8 mouse cellular contexts compared by ENCODE assay signal in genomic region chr12:65075085-65075732, GRCm38 (mm10). TPM values are rescaled to one million over a fixed set of nuclear protein-coding genes. Genes with fewer than 3 reads are reported as not detected.
DNase-seq lines count a peak whose midpoint lies in the region; ATAC-seq and TF ChIP-seq lines count a peak whose summit lies in the region.

Gene Fancm, plus strand, starts transcription at chr12:65075603.

- H3K4me2 ChIP-seq in forebrain, embryonic 16.5 days (ENCODE audit: low read length) = peak within 1 kb of the TSS; percentile 84
- peak within 1 kb of the TSS; percentile 82 for H3K4me2 ChIP-seq in lung, embryonic 14.5 days

- intact Hi-C loops in heart, postnatal 36 days (cut with DNase I) = loop anchor here (5.0 kb wide), 1 partner anchor 97 kb away; the partner anchor contains the start of gene Mis18bp1

- peak within 1 kb of the TSS; percentile 83 for H3K9ac ChIP-seq in forebrain, embryonic 16.5 days (replicated peaks; ENCODE audit: low read depth, low read length)
- H3K9ac ChIP-seq in lung, embryonic 14.5 days = peak within 1 kb of the TSS; percentile 88

- WGBS in forebrain, embryonic 16.5 days = 2% methylated on average over 39 of the region's 39 CpGs
- 1% methylated on average over 39 of the region's 39 CpGs for WGBS in lung, embryonic 14.5 days
- 2% methylated on average over 39 of the region's 39 CpGs for WGBS in olfactory bulb, adult 2 months
- 2% methylated on average over 39 of the region's 39 CpGs for WGBS in thymus, adult 2 months

- peaks cover 40% of the 10 kb centered on the region for H3K36me3 ChIP-seq in G1E (replicated peaks)
- H3K36me3 ChIP-seq in forebrain, embryonic 16.5 days (ENCODE audit: control insufficient read depth, insufficient read depth) = 0 out of 2 replicates have a peak, but pooled peaks cover 2% of the 10 kb centered on the region
- H3K36me3 ChIP-seq in lung, embryonic 14.5 days (ENCODE audit: insufficient read depth) = peaks cover 16% of the 10 kb centered on the region; the same call in 1 of the 2 replicates
- no peaks in the 10 kb centered on the region for H3K36me3 ChIP-seq in thymus, adult 2 months (ENCODE audit: control insufficient read depth, insufficient read depth, low read length)

- H3K4me1 ChIP-seq in G1E (ENCODE audit: insufficient read depth, low read depth, low read length) = peaks cover 61% of the 10 kb centered on the region
- peaks cover 31% of the 10 kb centered on the region for H3K4me1 ChIP-seq in forebrain, embryonic 16.5 days (replicated peaks; ENCODE audit: control insufficient read depth, insufficient read depth, low read length)
- peaks cover 14% of the 10 kb centered on the region; the same call in 1 of the 2 replicates for H3K4me1 ChIP-seq in lung, embryonic 14.5 days (ENCODE audit: insufficient read depth)
- H3K4me1 ChIP-seq in olfactory bulb, adult 2 months (ENCODE audit: control insufficient read depth, insufficient read depth, low read length) = peaks cover 7% of the 10 kb centered on the region
- H3K4me1 ChIP-seq in thymus, adult 2 months (replicated peaks; ENCODE audit: control insufficient read depth, insufficient read depth, low read length) = peaks cover 9% of the 10 kb centered on the region

- no peaks in the 10 kb centered on the region for H3K27me3 ChIP-seq in G1E (ENCODE audit: insufficient read depth, low read length)
- H3K27me3 ChIP-seq in forebrain, embryonic 16.5 days (replicated peaks; ENCODE audit: control insufficient read depth, insufficient read depth, low read length) = no peaks in the 10 kb centered on the region
- H3K27me3 ChIP-seq in lung, embryonic 14.5 days (ENCODE audit: insufficient read depth, low read length) = no peaks in the 10 kb centered on the region
- H3K27me3 ChIP-seq in thymus, adult 2 months (ENCODE audit: control insufficient read depth, insufficient read depth, low read length) = no peaks in the 10 kb centered on the region

- ATAC-seq in G1E (ENCODE audit: extremely low read depth, insufficient number of reproducible peaks, low FRiP score, poor library complexity, severe bottlenecking) = peak; percentile 62
- ATAC-seq in forebrain, embryonic 16.5 days = peak; percentile 47
- ATAC-seq in lung, embryonic 14.5 days (ENCODE audit: insufficient read depth) = peak; percentile 24

- peak within 1 kb of the TSS; percentile 87 for H3K4me3 ChIP-seq in G1E (ENCODE audit: low read depth, low read length)
- peak within 1 kb of the TSS; percentile 87 for H3K4me3 ChIP-seq in forebrain, embryonic 16.5 days (replicated peaks; ENCODE audit: low read length)
- H3K4me3 ChIP-seq in layer of hippocampus, adult 2 months = peak within 1 kb of the TSS; percentile 78
- H3K4me3 ChIP-seq in lung, embryonic 14.5 days (ENCODE audit: low read depth, low read length) = peak within 1 kb of the TSS; percentile 83
- peak within 1 kb of the TSS; percentile 62 for H3K4me3 ChIP-seq in olfactory bulb, adult 2 months (ENCODE audit: insufficient read depth, low read depth, low read length)
- H3K4me3 ChIP-seq in thymus, adult 2 months (ENCODE audit: control insufficient read depth, insufficient read depth, low read length) = peak within 1 kb of the TSS; percentile 100

- TF ChIP-seq POLR2A in olfactory bulb, adult 2 months (IDR thresholded peaks at IDR 0.05; ENCODE audit: insufficient read depth, low read depth, low read length) = peak; percentile 71; the same call in 1 of the 2 replicates
- peak; percentile 83 for TF ChIP-seq POLR2A in thymus, adult 2 months (IDR thresholded peaks at IDR 0.05; ENCODE audit: control insufficient read depth, extremely low read depth, insufficient read depth, low read length, poor library complexity)

- H3K27ac ChIP-seq in forebrain, embryonic 16.5 days (ENCODE audit: low read length) = peak within 1 kb of the TSS; percentile 95
- H3K27ac ChIP-seq in layer of hippocampus, adult 2 months = peak within 1 kb of the TSS; percentile 99
- peak within 1 kb of the TSS; percentile 76 for H3K27ac ChIP-seq in lung, embryonic 14.5 days (ENCODE audit: low read depth)
- H3K27ac ChIP-seq in olfactory bulb, adult 2 months (ENCODE audit: insufficient read depth, low read depth, low read length) = peak within 1 kb of the TSS; percentile 11; the same call in 1 of the 2 replicates
- H3K27ac ChIP-seq in thymus, adult 2 months (ENCODE audit: control insufficient read depth, insufficient read depth, low read length) = peak within 1 kb of the TSS; percentile 92

- DNase-seq in G1E (ENCODE audit: low spot score) = peak; percentile 91
- DNase-seq in cerebellum, adult 18-20 months = peak; percentile 90
- peak; percentile 87 to 90 for DNase-seq in heart, postnatal 36 days
- DNase-seq in layer of hippocampus, adult 2 months (ENCODE audit: low spot score in 2 of 2) = peak; percentile 91
- DNase-seq in lung, embryonic 14.5 days = peak; percentile 97
- peak; percentile 90 for DNase-seq in thymus, adult 2 months

- no peaks in the 10 kb centered on the region for H3K9me3 ChIP-seq in G1E (replicated peaks)
- H3K9me3 ChIP-seq in forebrain, embryonic 16.5 days (ENCODE audit: control insufficient read depth, low read length) = no peaks in the 10 kb centered on the region
- no peaks in the 10 kb centered on the region for H3K9me3 ChIP-seq in lung, embryonic 14.5 days (ENCODE audit: low read depth, low read length)

- no peak for TF ChIP-seq CTCF in G1E (IDR thresholded peaks at IDR 0.05; ENCODE audit: low read depth, low read length)
- no peak for TF ChIP-seq CTCF in layer of hippocampus, adult 2 months (conservative IDR thresholded peaks at IDR 0.05)
- no peak for TF ChIP-seq CTCF in lung, embryonic 14.5 days (IDR thresholded peaks at IDR 0.05; ENCODE audit: low read depth)
- no peak for TF ChIP-seq CTCF in olfactory bulb, adult 2 months (IDR thresholded peaks at IDR 0.05; ENCODE audit: insufficient read depth, low read depth, low read length)
- no peak; the same call in 1 of the 2 replicates for TF ChIP-seq CTCF in thymus, adult 2 months (IDR thresholded peaks at IDR 0.05; ENCODE audit: borderline replicate concordance, control insufficient read depth, extremely low read depth, insufficient read depth, low read length, poor library complexity)

RNA-seq across cellular contexts. Expression of gene Fancm, which starts in this region (rescaled TPM):
- total RNA-seq in G1E (2014; fragmentation: Nextera tagmentation) (80.0 and 84.1 TPM in 2 replicates), G1E (2017) (51.5 and 68.1 TPM in 2 replicates)
- polyA plus RNA-seq in G1E (2012) = 5.0 and 7.7 TPM in 2 replicates
- polyA plus RNA-seq in forebrain, embryonic 16.5 days (2015; fragmentation: Nextera tagmentation; extraction: Ambion mirVana) = 7.5 and 8.0 TPM in 2 replicates
- total RNA-seq in heart, postnatal 36 days (2021) = 1 to 10 TPM; 3.0 to 5.1 TPM
- 10 to 100 TPM; 13.5 to 14.1 TPM for total RNA-seq in layer of hippocampus, adult 2 months (2021)
- 12.0 and 17.6 TPM in 2 replicates for polyA plus RNA-seq in lung, embryonic 14.5 days (2014; fragmentation: Nextera tagmentation; extraction: Ambion mirVana)
- polyA plus RNA-seq in olfactory bulb, adult 2 months (2012; ENCODE audit: insufficient read depth, insufficient read length, low replicate concordance, missing spikeins) = not detected in 2 replicates
- 4.3 and 6.6 TPM in 2 replicates for polyA plus RNA-seq in thymus, adult 2 months (2012; rRNA removed)

Comparison
In these comparisons a context has a peak if more than half of its experiments do, and no peak if none do; other contexts are left out.
1. Peak in every context shown above with its lines: DNase-seq, ATAC-seq, H3K4me3 ChIP-seq and H3K27ac ChIP-seq.
2. H3K27ac ChIP-seq: peak in every context shown above with its lines; median percentile 99 in layer of hippocampus, adult 2 months; 95 in forebrain, embryonic 16.5 days; 92 in thymus, adult 2 months; 76 in lung, embryonic 14.5 days; 11 in olfactory bulb, adult 2 months.